ENCODE assay signal across 14 mouse cellular contexts in genomic region chr15:8756441-8756840, GRCm38 (mm10).
"Had no signal": no experiment of that assay in that cellular context is flagged by ENCODE, and none has a peak within 500 bp of the region (broad histone marks: within the 10 kb centered on the region; RNA-seq: fewer than 3 reads in every experiment).

No protein-coding gene starts in this region.

- H3K27ac ChIP-seq: limb, embryonic 15.5 days; liver, embryonic 12.5 days; macrophage; neural tube, embryonic 13.5 days had no signal

- H3K36me3 ChIP-seq: limb, embryonic 15.5 days; liver, embryonic 12.5 days; neural tube, embryonic 13.5 days had no signal

- H3K27me3 ChIP-seq: limb, embryonic 15.5 days; liver, embryonic 12.5 days; megakaryocyte, embryonic 14.5 days; neural tube, embryonic 13.5 days had no signal

- H3K4me1 ChIP-seq: limb, embryonic 15.5 days; megakaryocyte, embryonic 14.5 days had no signal

- H3K4me3 ChIP-seq: limb, embryonic 15.5 days; liver, embryonic 12.5 days; megakaryocyte, embryonic 14.5 days; neural tube, embryonic 13.5 days had no signal

- DNase-seq: kidney, adult 8-10 months; kidney, postnatal 25 days; layer of hippocampus, adult 9-11 months; layer of hippocampus, postnatal 36 days; lung, postnatal 14 days; right cerebral cortex, adult 18-20 months; right cerebral cortex, postnatal 25 days; thymus, postnatal 36 days had no signal

- H3K9ac ChIP-seq: limb, embryonic 15.5 days; liver, embryonic 12.5 days; lung, embryonic 14.5 days; neural tube, embryonic 13.5 days had no signal

- ATAC-seq: liver, embryonic 12.5 days had no signal

- H3K9me3 ChIP-seq: limb, embryonic 15.5 days; liver, embryonic 12.5 days; neural tube, embryonic 13.5 days had no signal

- H3K4me2 ChIP-seq: limb, embryonic 15.5 days; liver, embryonic 12.5 days; lung, embryonic 14.5 days; neural tube, embryonic 13.5 days had no signal
